Mouse (Mus musculus): ENCODE measurements at regions not wholly inside any gene's neighbourhood (a gene's known extent, or its start where the extent isn't known, plus 50 kb on each side); places are given as distances from the start of the nearest gene placed in this dataset.
A peak's percentile ranks its signal among the peaks of the same experiment; 100 is the strongest.

DNA sequence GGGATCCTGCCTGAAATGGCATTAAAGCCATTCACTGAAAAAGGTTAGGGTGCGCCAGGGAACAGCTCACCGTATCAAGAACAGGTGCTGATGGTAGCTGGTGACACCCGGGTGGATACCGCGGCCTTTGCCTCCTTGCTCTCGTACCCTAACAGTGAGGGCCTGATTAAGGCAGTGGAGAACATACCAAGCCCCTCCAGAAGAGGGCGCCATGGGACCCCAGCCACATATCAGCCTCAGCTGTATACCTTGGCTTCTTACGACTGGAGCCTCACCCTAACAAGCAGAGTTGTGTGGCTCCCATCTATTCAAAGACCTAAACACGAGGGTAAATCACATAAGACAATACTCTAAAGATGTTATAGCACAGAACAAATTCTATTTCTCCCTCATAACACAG, 203.7 kb upstream of the 1700012A03Rik start:
- no peaks in the 10 kb centered on the region for H3K27me3 ChIP-seq (ENCODE audit: control insufficient read depth, insufficient read depth, low read length)
- DNase-seq: peak; percentile 7
- H3K36me3 ChIP-seq (ENCODE audit: control insufficient read depth, insufficient read depth, low read length): no peaks in the 10 kb centered on the region
- H3K27ac ChIP-seq (ENCODE audit: control insufficient read depth, insufficient read depth, low read length): no peak overlapping the region
- no peak overlapping the region for H3K4me3 ChIP-seq (ENCODE audit: control insufficient read depth, insufficient read depth, low read length)
- WGBS: 86% methylated on average over 9 of the region's 9 CpGs
- no peak for TF ChIP-seq POLR2A (IDR thresholded peaks at IDR 0.05; ENCODE audit: control insufficient read depth, extremely low read depth, insufficient read depth, low read length, poor library complexity)
- TF ChIP-seq CTCF (IDR thresholded peaks at IDR 0.05; ENCODE audit: borderline replicate concordance, control insufficient read depth, extremely low read depth, insufficient read depth, low read length, poor library complexity): no peak
- no peaks in the 10 kb centered on the region for H3K4me1 ChIP-seq (replicated peaks; ENCODE audit: control insufficient read depth, insufficient read depth, low read length)

DNA sequence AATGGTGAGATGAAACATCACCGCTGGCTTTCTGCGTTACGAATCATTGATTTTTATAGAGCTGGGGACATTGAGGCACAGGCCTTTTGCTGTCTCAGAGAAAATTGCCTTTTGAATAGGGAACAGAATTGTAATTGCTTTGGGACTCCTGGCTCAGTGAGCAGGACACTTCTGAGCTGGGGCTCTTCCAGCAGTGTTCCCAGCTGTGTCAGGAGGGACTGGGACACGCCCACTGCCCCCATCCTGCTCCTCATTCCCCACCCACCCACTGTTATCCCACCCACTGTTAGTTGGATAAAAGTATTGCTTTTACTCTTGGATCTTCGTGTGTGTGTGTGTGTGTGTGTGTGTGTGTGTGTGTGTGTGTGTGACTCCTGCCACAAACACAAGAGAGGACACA, 204.4 kb upstream of the 1700012A03Rik start:
- no peak for TF ChIP-seq CTCF (IDR thresholded peaks at IDR 0.05; ENCODE audit: borderline replicate concordance, control insufficient read depth, extremely low read depth, insufficient read depth, low read length, poor library complexity)
- TF ChIP-seq POLR2A (IDR thresholded peaks at IDR 0.05; ENCODE audit: control insufficient read depth, extremely low read depth, insufficient read depth, low read length, poor library complexity): no peak
- Histone ChIP-seq H3K36me3 (ENCODE audit: control insufficient read depth, insufficient read depth, low read length) (no peaks in the 10 kb centered on the region), H3K27me3 (ENCODE audit: control insufficient read depth, insufficient read depth, low read length) (no peaks in the 10 kb centered on the region), H3K4me3 (ENCODE audit: control insufficient read depth, insufficient read depth, low read length) (no peak overlapping the region), H3K4me1 (replicated peaks; ENCODE audit: control insufficient read depth, insufficient read depth, low read length) (no peaks in the 10 kb centered on the region), H3K27ac (ENCODE audit: control insufficient read depth, insufficient read depth, low read length) (no peak overlapping the region)
- WGBS: 83% methylated on average over 5 of the region's 5 CpGs
- DNase-seq: no peak

GRCm38 (mm10) chr6:31840621-31841020, 209.4 kb upstream of the 1700012A03Rik start:
- no peak for DNase-seq

DNA sequence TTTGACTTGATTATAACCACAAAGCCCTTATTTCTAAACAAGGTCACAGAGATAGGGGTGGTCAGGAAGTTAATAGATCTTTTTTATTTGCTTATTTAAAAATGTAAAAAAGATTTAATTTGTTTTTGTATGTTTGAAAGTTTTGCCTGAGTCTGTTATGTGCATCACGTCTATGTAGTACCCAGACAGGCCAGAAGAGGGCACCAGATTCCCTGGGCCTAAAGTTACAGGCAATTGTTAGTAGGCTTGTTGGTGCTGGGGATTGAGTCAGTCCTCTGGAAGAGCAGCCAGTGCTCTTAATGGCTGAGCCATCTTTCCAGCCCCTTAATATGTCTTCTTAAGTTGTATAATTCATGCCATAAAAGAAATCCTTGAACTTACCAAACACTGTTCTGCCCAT, 211.5 kb upstream of the 1700012A03Rik start:
- no peak overlapping the region for H3K4me3 ChIP-seq (ENCODE audit: control insufficient read depth, insufficient read depth, low read length)
- WGBS: 74% methylated on average over 1 of the region's 1 CpGs
- H3K4me1 ChIP-seq (replicated peaks; ENCODE audit: control insufficient read depth, insufficient read depth, low read length): no peaks in the 10 kb centered on the region
- no peaks in the 10 kb centered on the region for H3K36me3 ChIP-seq (ENCODE audit: control insufficient read depth, insufficient read depth, low read length)
- TF ChIP-seq POLR2A (IDR thresholded peaks at IDR 0.05; ENCODE audit: control insufficient read depth, extremely low read depth, insufficient read depth, low read length, poor library complexity): no peak
- TF ChIP-seq CTCF (IDR thresholded peaks at IDR 0.05; ENCODE audit: borderline replicate concordance, control insufficient read depth, extremely low read depth, insufficient read depth, low read length, poor library complexity): no peak
- no peak overlapping the region for H3K27ac ChIP-seq (ENCODE audit: control insufficient read depth, insufficient read depth, low read length)
- no peaks in the 10 kb centered on the region for H3K27me3 ChIP-seq (ENCODE audit: control insufficient read depth, insufficient read depth, low read length)
- DNase-seq: peak; percentile 35

More at GRCm38 (mm10) chr6:31840621-31841020, 209.4 kb upstream of the 1700012A03Rik start:
- Histone ChIP-seq H3K36me3 (ENCODE audit: control insufficient read depth, insufficient read depth, low read length) (no peaks in the 10 kb centered on the region), H3K4me3 (ENCODE audit: control insufficient read depth, insufficient read depth, low read length) (no peak overlapping the region), H3K4me1 (replicated peaks; ENCODE audit: control insufficient read depth, insufficient read depth, low read length) (no peaks in the 10 kb centered on the region), H3K27ac (ENCODE audit: control insufficient read depth, insufficient read depth, low read length) (no peak overlapping the region), H3K27me3 (ENCODE audit: control insufficient read depth, insufficient read depth, low read length) (no peaks in the 10 kb centered on the region)
- no peak for TF ChIP-seq CTCF (IDR thresholded peaks at IDR 0.05; ENCODE audit: borderline replicate concordance, control insufficient read depth, extremely low read depth, insufficient read depth, low read length, poor library complexity)
- no peak for TF ChIP-seq POLR2A (IDR thresholded peaks at IDR 0.05; ENCODE audit: control insufficient read depth, extremely low read depth, insufficient read depth, low read length, poor library complexity)
- 93% methylated on average over 4 of the region's 4 CpGs for WGBS

GRCm38 (mm10) chr6:31835795-31836194, 214.3 kb upstream of the 1700012A03Rik start:
- Histone ChIP-seq H3K36me3 (ENCODE audit: control insufficient read depth, insufficient read depth, low read length) (no peaks in the 10 kb centered on the region), H3K27ac (ENCODE audit: control insufficient read depth, insufficient read depth, low read length) (no peak overlapping the region), H3K4me3 (ENCODE audit: control insufficient read depth, insufficient read depth, low read length) (no peak overlapping the region), H3K4me1 (replicated peaks; ENCODE audit: control insufficient read depth, insufficient read depth, low read length) (no peaks in the 10 kb centered on the region), H3K27me3 (ENCODE audit: control insufficient read depth, insufficient read depth, low read length) (no peaks in the 10 kb centered on the region)
- TF ChIP-seq POLR2A (IDR thresholded peaks at IDR 0.05; ENCODE audit: control insufficient read depth, extremely low read depth, insufficient read depth, low read length, poor library complexity) (no peak), CTCF (IDR thresholded peaks at IDR 0.05; ENCODE audit: borderline replicate concordance, control insufficient read depth, extremely low read depth, insufficient read depth, low read length, poor library complexity) (no peak)
- DNase-seq: no peak

GRCm38 (mm10) chr6:31834503-31834902, 215.5 kb upstream of the 1700012A03Rik start:
- no peaks in the 10 kb centered on the region for H3K4me1 ChIP-seq (replicated peaks; ENCODE audit: control insufficient read depth, insufficient read depth, low read length)
- no peak for DNase-seq
- no peaks in the 10 kb centered on the region for H3K27me3 ChIP-seq (ENCODE audit: control insufficient read depth, insufficient read depth, low read length)
- no peaks in the 10 kb centered on the region for H3K36me3 ChIP-seq (ENCODE audit: control insufficient read depth, insufficient read depth, low read length)
- H3K4me3 ChIP-seq (ENCODE audit: control insufficient read depth, insufficient read depth, low read length): no peak overlapping the region
- H3K27ac ChIP-seq (ENCODE audit: control insufficient read depth, insufficient read depth, low read length): no peak overlapping the region
- TF ChIP-seq CTCF (IDR thresholded peaks at IDR 0.05; ENCODE audit: borderline replicate concordance, control insufficient read depth, extremely low read depth, insufficient read depth, low read length, poor library complexity) (no peak), POLR2A (IDR thresholded peaks at IDR 0.05; ENCODE audit: control insufficient read depth, extremely low read depth, insufficient read depth, low read length, poor library complexity) (no peak)
- WGBS: 16% methylated on average over 3 of the region's 4 CpGs

DNA sequence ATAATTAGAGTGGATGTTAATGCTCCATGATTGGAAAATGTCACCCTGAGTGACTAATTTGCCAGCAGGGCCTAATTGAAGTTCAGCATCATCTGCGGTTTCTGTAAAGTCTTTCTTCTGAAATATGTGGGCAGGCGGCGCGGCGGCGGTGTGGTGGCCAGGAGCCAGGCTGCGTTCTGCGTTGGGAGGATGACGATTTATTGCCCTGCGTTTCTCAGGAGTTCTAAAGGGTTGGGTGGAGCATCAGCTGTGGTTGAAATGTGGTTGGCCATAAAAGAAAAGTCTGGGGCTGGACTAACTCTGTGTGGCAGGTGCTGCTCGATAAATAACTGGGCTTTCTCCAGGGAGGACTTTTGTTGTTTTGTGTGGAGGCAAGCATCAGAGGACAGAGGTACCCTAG, 219.4 kb upstream of the 1700012A03Rik start:
- Histone ChIP-seq H3K27ac (ENCODE audit: control insufficient read depth, insufficient read depth, low read length) (no peak overlapping the region), H3K4me1 (replicated peaks; ENCODE audit: control insufficient read depth, insufficient read depth, low read length) (no peaks in the 10 kb centered on the region), H3K4me3 (ENCODE audit: control insufficient read depth, insufficient read depth, low read length) (no peak overlapping the region), H3K27me3 (ENCODE audit: control insufficient read depth, insufficient read depth, low read length) (no peaks in the 10 kb centered on the region), H3K36me3 (ENCODE audit: control insufficient read depth, insufficient read depth, low read length) (no peaks in the 10 kb centered on the region)
- 61% methylated on average over 11 of the region's 11 CpGs for WGBS
- TF ChIP-seq CTCF (IDR thresholded peaks at IDR 0.05; ENCODE audit: borderline replicate concordance, control insufficient read depth, extremely low read depth, insufficient read depth, low read length, poor library complexity) (no peak), POLR2A (IDR thresholded peaks at IDR 0.05; ENCODE audit: control insufficient read depth, extremely low read depth, insufficient read depth, low read length, poor library complexity) (no peak)
- no peak for DNase-seq
